Mouse (Mus musculus) left cerebral cortex, adult 8-10 months (tissue): ENCODE data around the gene Nostrin. TPM values are rescaled to one million over a fixed set of nuclear protein-coding genes. Genes with fewer than 3 reads are reported as not detected.
A peak's percentile ranks its signal among the peaks of the same experiment; 100 is the strongest.

Experiments
- DNase-seq, 2 experiments: peaks; one replicate each; pipeline ENCODE4 v3.0.0; 2022; ENCODE audit warnings: low spot score in 2 of 2
- total RNA-seq, 4 experiments: library from RNA; stranded (reverse); gene quantifications; 2 replicates each; pipeline ENCODE4 v1.2.4; 2022

Gene Nostrin
- total RNA-seq, 4 experiments from 2014 or later: 4.1 to 4.5 (median 4.3) TPM

GRCm38 (mm10) chr2:69128921-69129395 lies 6.6 kb upstream of the Nostrin start:
- no peak for DNase-seq

GRCm38 (mm10) chr2:69129425-69130210 lies 6.0 kb upstream of the Nostrin start:
- DNase-seq: no peak

- DNase-seq: no peak
These were observed 3.6 kb upstream of the Nostrin start for GRCm38 (mm10) chr2:69132046-69132445.

DNA sequence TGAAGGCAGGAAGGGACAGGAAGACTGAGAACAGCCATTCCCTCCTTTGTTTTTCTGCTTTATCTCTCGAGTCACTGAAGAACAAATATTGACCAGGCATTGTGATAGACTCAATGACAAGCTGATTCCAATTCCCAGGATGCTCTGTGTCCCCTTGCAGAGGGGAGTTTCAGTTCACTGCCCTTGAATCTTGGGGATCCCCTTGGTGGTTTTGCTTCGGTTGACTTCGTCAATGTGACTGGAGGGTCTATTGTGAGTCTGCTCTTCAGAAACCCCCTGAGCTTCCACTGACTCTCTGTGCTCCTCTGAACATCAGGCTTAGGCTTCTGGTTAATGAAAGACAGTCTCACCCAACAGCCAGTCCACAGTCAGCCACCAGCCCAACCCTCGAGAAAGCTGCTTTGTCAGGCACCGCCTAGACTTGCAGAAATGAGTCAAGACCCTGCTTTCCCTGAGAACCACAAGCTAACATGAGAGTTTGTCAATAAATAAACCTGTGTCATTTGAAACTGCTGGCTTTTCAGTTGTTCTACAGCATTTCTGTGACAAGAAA lies 3.0 kb upstream of the Nostrin start:
- no peak for DNase-seq

DNA sequence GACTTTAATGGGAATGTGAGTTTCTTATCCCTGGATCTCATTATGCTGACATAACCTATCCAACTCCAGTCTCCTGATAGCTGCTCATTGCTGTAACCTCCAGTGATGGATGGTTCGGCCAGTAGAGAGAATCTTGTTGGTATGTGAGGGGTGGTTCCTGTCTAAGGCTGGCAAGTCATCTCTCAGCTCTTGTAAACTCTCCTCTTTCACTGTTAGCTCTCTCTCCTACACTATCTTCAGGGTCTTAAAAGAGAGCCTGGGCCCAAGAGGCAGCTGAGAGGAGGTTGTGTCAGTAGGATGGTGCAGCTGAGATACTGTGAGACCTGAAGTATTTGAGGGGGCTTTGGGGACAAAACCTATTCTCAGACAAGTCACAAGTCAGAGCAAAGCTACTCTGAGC lies 1.4 kb upstream of the Nostrin start:
- no peak for DNase-seq

DNA sequence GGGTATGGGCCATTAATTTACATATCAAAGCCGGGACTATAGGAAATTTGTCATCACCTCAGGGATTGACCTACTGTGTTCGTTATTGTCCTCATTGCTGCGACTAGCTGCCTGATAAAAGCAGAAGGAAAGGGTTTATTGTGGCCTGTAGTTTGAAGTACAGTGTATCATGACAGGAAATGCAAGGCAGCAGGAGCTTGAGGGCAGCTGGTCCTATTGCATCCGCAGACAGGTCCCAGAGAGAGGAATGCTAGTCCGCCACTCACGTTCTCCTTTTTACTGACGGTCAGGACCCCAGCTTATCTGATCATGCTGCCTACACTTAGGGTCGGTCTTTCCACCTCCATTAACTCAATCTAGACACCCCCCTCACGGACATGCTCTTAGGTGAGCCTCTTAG lies 663 bp upstream of the Nostrin start:
- DNase-seq: no peak

DNA sequence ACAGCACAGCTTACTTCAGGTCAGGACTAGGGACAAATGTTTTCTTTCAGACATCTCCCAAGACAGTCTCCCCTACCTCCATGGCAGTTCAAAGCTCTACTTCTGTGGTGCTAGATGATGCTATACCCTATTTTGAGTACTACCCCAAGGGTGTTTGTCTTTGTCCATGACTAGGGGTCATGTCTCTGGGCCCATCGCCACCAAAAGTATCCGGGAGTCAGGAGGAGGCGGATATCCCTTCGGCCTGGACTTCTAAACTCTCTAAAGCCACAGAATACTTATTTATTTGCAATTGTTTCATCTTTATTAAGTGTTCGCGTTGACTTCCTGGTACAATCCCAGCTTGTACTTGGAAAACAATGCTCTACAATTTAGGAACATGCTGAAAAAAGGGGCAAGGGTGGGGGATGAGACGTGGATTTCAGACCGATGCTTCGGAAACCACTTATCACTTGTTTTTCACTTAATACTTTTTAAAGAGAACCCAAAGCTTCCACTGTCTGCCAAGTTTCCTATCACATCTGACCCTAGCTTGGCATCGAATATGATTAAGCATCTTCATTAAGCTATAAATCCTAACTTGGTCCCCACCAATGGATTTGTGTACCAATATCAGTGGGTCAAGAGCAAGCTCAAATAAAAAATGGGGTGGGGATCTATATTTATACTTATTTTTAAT lies 1.9 kb downstream of the Nostrin start:
- DNase-seq: no peak

DNA sequence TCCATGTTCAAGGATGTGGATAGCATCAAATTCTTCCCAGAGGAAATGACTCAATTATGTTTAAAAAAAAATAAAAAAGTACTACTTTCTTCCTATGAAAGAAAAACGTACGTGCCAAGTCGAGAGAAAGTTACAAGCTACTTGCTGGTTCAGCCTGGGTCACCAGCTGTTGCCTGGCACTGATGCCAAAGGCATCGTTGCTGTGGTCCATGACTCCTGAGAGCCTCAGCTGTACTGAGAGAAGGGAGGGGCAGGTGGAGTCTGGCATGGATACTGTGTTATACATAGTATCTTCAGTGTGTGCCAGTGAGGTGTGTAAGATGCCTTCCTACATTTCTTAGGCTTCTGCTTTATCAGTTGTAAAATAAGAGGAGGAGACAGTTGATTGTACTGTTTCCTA lies 3.2 kb downstream of the Nostrin start:
- no peak for DNase-seq

- no peak for DNase-seq
These were observed 4.6 kb downstream of the Nostrin start for GRCm38 (mm10) chr2:69140215-69140614.

GRCm38 (mm10) chr2:69140816-69141215 lies 5.2 kb downstream of the Nostrin start:
- no peak for DNase-seq

DNA sequence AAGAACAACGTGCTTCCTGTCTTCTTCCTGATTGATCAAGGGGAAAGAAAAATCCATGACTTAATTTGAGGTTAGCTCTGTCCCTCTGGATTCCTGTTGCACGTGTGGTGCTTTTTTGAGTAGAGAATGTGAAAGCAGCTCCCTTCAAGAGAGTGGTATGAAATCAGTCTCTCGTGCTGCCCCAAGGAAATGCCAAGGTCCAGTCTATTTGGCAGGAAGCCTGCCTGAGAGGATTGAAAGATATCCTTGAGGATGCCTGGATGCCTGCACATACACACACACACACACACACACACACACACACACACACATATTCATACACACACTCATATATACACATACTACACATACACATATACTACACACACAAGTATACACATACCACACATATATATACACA lies 13.1 kb downstream of the Nostrin start:
- no peak for DNase-seq

- DNase-seq: no peak
These were observed 13.6 kb downstream of the Nostrin start for GRCm38 (mm10) chr2:69149154-69149553.

DNA sequence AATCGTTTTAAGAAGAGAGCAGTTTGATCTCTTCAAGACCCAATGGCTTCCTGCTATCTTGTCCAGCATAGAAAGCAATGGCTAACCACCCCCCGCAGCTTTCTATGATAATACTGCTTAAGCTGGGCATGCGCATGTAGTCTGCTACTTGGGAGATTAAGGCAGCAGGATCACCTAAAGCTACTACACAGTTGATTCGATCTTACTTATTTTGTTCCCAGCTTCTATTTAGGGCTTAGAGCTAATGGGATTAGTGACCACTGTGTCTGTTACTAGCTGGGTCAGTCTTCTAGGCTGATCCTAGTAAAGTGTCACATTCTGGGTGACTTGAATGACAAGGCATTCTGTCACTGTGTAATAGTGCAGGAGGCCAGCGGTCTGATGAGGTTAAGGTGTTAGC lies 15.2 kb downstream of the Nostrin start:
- DNase-seq: no peak

DNA sequence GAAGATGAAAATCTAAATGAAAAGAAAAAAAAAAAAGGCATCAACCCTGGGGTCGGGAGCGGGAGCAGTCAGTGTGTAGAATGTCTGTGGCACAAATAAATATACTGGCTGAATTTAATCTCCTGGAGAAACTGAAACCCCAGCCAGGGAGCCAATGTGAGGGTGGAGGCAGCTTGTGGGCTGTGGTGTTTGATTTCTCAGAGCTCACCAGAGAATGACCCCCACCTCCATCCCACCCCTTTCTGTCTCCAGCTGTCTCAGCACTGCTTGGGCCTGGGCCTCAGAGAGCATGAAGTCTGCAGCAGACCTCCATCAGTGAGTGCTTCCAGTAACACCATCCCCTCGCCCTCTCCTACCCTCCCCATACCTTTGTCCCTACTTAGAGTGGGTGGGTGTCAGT lies 20.3 kb downstream of the Nostrin start:
- DNase-seq: no peak

DNA sequence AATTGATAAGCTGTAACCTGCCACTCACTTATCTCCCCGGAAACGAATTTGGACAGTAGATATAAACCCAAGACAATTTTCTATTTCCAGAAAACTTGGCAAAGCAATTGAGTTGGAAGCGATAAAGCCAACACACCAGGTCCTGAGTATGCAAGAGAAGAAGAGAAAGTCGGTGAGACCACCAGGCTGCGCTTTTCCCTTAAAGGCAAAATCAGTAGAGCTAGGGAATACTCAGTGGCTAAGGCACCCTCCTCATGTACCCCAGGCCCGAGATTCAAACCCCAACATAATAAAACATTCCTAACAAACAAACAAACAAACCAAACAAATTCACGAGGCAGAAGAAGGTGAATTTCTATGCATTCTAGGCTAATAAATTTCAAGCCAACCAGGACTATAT lies 20.7 kb downstream of the Nostrin start:
- DNase-seq: no peak

DNA sequence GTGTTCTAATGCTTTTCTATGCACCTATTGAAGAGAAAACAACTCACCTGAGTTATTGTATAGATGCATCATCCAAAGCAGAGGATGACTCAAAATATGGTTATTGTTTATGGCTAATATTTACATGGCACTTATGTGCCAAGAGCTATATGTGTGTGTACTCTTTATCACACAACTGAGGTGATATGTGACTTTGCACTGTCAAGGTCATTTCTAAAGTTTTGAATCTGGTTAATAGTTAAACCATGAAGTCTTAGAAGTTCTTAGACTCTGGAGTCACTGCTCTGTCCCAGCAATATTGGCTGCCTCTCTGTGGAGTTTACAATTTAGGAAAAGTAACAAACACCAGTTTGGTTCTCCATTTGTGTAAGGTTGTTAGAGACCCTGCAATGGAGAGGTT lies 23.3 kb downstream of the Nostrin start:
- no peak for DNase-seq

- DNase-seq: no peak
These were observed 34.9 kb downstream of the Nostrin start for GRCm38 (mm10) chr2:69170395-69171077.

- DNase-seq: peak in 1 of 2 experiments; percentile 16
These were observed 39.7 kb downstream of the Nostrin start for GRCm38 (mm10) chr2:69175296-69175695.

DNA sequence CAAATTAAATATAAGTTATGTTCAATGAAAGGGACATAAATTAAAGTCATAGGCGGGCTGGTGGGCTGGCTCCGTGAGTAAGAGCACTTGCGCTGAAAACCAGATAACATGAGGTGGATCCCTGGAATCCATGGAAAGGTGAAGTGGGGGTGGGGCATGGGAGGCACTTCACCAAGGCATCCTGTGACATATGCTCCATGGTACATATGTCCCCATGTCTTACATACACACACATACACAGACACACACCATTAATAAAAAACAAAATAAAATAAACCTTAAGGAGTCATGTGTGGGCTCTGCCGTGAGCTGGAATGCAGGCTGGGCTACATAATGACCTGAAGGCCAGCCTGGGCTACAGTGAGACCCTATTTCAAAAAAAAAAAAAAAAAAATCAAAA lies 44.1 kb downstream of the Nostrin start:
- DNase-seq: no peak

GRCm38 (mm10) chr2:69187990-69188389 lies 52.4 kb downstream of the Nostrin start:
- DNase-seq: no peak

- DNase-seq: peak in 1 of 2 experiments; percentile 27
These were observed 53.1 kb downstream of the Nostrin start for GRCm38 (mm10) chr2:69188732-69189131.

DNA sequence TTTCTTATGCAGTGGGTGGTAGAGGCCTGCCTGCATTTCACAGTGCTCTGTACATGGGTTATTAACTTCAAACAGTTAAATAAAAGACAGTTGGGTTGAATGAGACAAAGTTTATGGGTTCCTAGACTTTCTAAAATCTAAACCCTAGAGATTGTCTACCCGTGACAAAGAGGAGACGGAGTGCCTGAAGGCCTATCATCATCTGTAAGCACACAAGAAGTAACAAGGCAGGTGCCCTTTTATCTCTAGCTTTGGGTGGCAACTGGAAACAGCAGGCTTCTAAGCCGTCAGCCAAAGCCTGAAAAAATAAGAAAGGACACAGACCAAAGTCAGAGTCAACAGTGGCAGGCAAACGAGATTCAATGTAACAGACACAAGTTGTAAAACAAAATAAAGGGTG lies 53.6 kb downstream of the Nostrin start:
- DNase-seq: no peak
